In genomic region chr8:119918155-119918567, GRCm38 (mm10) we compare ENCODE assay signal across 19 mouse cellular contexts. TPM values are rescaled to one million over a fixed set of nuclear protein-coding genes. Genes with fewer than 3 reads are reported as not detected.
DNase-seq lines count a peak whose midpoint lies in the region; ATAC-seq lines count a peak whose summit lies in the region.
"Had no signal": no experiment of that assay in that cellular context is flagged by ENCODE, and none has a peak within 500 bp of the region (broad histone marks: within the 10 kb centered on the region; RNA-seq: fewer than 3 reads in every experiment).

No protein-coding gene starts in this region.

- H3K27me3 ChIP-seq in kidney, embryonic 15.5 days: no peaks in the 10 kb centered on the region
- no peaks in the 10 kb centered on the region for H3K27me3 ChIP-seq in liver, embryonic 11.5 days (replicated peaks; ENCODE audit: control insufficient read depth, insufficient read depth, low read length)
- H3K27me3 ChIP-seq: embryonic facial prominence, embryonic 13.5 days; neural tube, embryonic 12.5 days; Patski had no signal

- no peaks in the 10 kb centered on the region for H3K9me3 ChIP-seq in kidney, embryonic 15.5 days (replicated peaks)
- H3K9me3 ChIP-seq in liver, embryonic 11.5 days (ENCODE audit: control insufficient read depth, low read length): no peaks in the 10 kb centered on the region
- H3K9me3 ChIP-seq: embryonic facial prominence, embryonic 13.5 days; neural tube, embryonic 12.5 days had no signal

- H3K9ac ChIP-seq in kidney, embryonic 15.5 days: no peak overlapping the region
- no peak overlapping the region for H3K9ac ChIP-seq in liver, embryonic 11.5 days (ENCODE audit: low read depth, low read length)
- H3K9ac ChIP-seq: embryonic facial prominence, embryonic 13.5 days; hindbrain, embryonic 14.5 days; neural tube, embryonic 12.5 days had no signal

- H3K36me3 ChIP-seq in kidney, embryonic 15.5 days: peaks cover 10% of the 10 kb centered on the region
- peaks cover 3% of the 10 kb centered on the region; the same call in 1 of the 2 replicates for H3K36me3 ChIP-seq in liver, embryonic 11.5 days (ENCODE audit: control insufficient read depth, insufficient read depth, low read length)

- 56% methylated on average over 1 of the region's 1 CpGs for WGBS in kidney, embryonic 15.5 days
- whole genome bisulfite sequencing in liver, embryonic 11.5 days: 16% methylated on average over 1 of the region's 1 CpGs

- no peak overlapping the region for H3K4me2 ChIP-seq in kidney, embryonic 15.5 days
- H3K4me2 ChIP-seq in liver, embryonic 11.5 days: peak overlapping the region; percentile 62
- H3K4me2 ChIP-seq: embryonic facial prominence, embryonic 13.5 days; hindbrain, embryonic 14.5 days; neural tube, embryonic 12.5 days had no signal

- peaks cover 69% of the 10 kb centered on the region for H3K4me1 ChIP-seq in kidney, embryonic 15.5 days
- peaks cover 84% of the 10 kb centered on the region for H3K4me1 ChIP-seq in liver, embryonic 11.5 days (replicated peaks; ENCODE audit: control insufficient read depth, insufficient read depth, low read length)

- ATAC-seq in kidney, embryonic 15.5 days (replicated peaks; ENCODE audit: low FRiP score): peak; percentile 83
- peak; percentile 96 for ATAC-seq in liver, embryonic 11.5 days (replicated peaks; ENCODE audit: low FRiP score)
- no peak for ATAC-seq in frontal cortex, adult (ENCODE audit: low TSS enrichment)
- ATAC-seq: forebrain, embryonic 16.5 days; Patski had no signal

- no peak overlapping the region for H3K27ac ChIP-seq in kidney, embryonic 15.5 days
- H3K27ac ChIP-seq in liver, embryonic 11.5 days (ENCODE audit: low read depth, low read length): peak overlapping the region; percentile 87
- H3K27ac ChIP-seq: embryonic facial prominence, embryonic 13.5 days; hindbrain, embryonic 14.5 days; layer of hippocampus, adult 2 months; neural tube, embryonic 12.5 days had no signal

- no peak overlapping the region for H3K4me3 ChIP-seq in kidney, embryonic 15.5 days (replicated peaks)
- H3K4me3 ChIP-seq in liver, embryonic 11.5 days (ENCODE audit: low read depth, low read length): peak overlapping the region; percentile 20; the same call in 1 of the 2 replicates
- H3K4me3 ChIP-seq: embryonic facial prominence, embryonic 13.5 days; layer of hippocampus, adult 2 months; neural tube, embryonic 12.5 days had no signal

- no peak for DNase-seq in kidney, adult 9 months
- DNase-seq in c-Kit-positive CD71-positive TER-119-positive erythroid progenitor cells, embryonic 14.5 days (ENCODE audit: low spot score): peak; percentile 78
- DNase-seq in liver, embryonic 11.5 days (ENCODE audit: low spot score): no peak
- peak; percentile 42 to 61 for DNase-seq in spleen, postnatal 36 days (ENCODE audit: low spot score in 2 of 2)
- no peak for DNase-seq in cerebellum, postnatal 10 days
- DNase-seq: cerebellum, postnatal 36 days; gastrocnemius, postnatal 25 days; kidney, adult 8-10 months; lung, postnatal 10 days; midbrain, embryonic 14.5 days; thymus, postnatal 36 days had no signal

RNA-seq across cellular contexts. Expression of gene Gm20388, which starts 7.5 kb away (rescaled TPM):
- 0.99 and 7.4 TPM in 2 replicates for polyA plus RNA-seq in kidney, embryonic 15.5 days (2015; fragmentation: Nextera tagmentation; extraction: Ambion mirVana)
- 1.4 and 5.3 TPM in 2 replicates for polyA plus RNA-seq in liver, embryonic 11.5 days (2014; fragmentation: Nextera tagmentation; extraction: Ambion mirVana)
- polyA plus RNA-seq: embryonic facial prominence, embryonic 13.5 days; hindbrain, embryonic 14.5 days; neural tube, embryonic 12.5 days had no signal

RNA-seq across cellular contexts. Expression of gene Usp10, which starts 8.0 kb away (rescaled TPM):
- polyA plus RNA-seq in kidney, embryonic 15.5 days (2015; fragmentation: Nextera tagmentation; extraction: Ambion mirVana): 148 and 167 TPM in 2 replicates
- 175 and 190 TPM in 2 replicates for polyA plus RNA-seq in liver, embryonic 11.5 days (2014; fragmentation: Nextera tagmentation; extraction: Ambion mirVana)

RNA-seq across cellular contexts. Expression of gene Klhl36, which starts 56.1 kb away (rescaled TPM):
- 16.7 and 18.4 TPM in 2 replicates for polyA plus RNA-seq in kidney, embryonic 15.5 days (2015; fragmentation: Nextera tagmentation; extraction: Ambion mirVana)
- 9.1 TPM in 2 replicates for polyA plus RNA-seq in liver, embryonic 11.5 days (2014; fragmentation: Nextera tagmentation; extraction: Ambion mirVana)

Comparison
In these comparisons a context has a peak if more than half of its experiments do, and no peak if none do; other contexts are left out.
1. DNase-seq: peak in c-Kit-positive CD71-positive TER-119-positive erythroid progenitor cells, embryonic 14.5 days (single experiment) and spleen, postnatal 36 days (2 of 2); none in kidney, adult 9 months (single experiment), liver, embryonic 11.5 days (single experiment) and cerebellum, postnatal 10 days (0 of 2).